Mouse (Mus musculus) lung, adult 2 months (tissue): Measurements from ENCODE around the gene Mkrn3.

ENCODE experiments used
- CTCF ChIP-seq: fragments of 200-500 bp; IDR thresholded peaks from 2 replicates; pipeline ENCODE4 v1.5.1; 2011; ENCODE audit warnings: mild to moderate bottlenecking, low read length, control low read depth; ENCODE audit not compliant: insufficient read depth
- POLR2A ChIP-seq: fragments of 200-500 bp; IDR thresholded peaks from 2 replicates; pipeline ENCODE4 v1.6.1; 2011; ENCODE audit warnings: low read depth, mild to moderate bottlenecking, control low read depth, low read length, borderline replicate concordance; ENCODE audit errors: extremely low read depth

DNA sequence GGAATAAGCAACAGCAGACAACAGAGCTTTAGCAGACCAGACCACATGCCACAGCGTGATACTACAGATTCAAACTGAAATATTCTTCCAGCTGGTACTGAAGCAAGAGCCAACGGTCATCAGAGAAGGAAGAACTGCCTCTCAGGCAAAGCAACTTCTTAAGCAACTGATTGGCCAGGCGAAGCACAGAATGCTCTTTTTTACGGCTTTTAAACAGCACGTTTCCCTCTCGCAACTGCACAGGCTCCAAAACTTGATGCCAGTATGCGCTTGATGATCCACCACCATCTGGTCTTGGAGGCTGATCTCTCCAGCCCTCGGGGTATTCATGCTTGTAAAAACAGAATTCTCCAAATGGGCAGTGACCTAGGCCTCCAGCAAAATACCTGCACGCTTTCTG is 1.6 kb downstream of the Mkrn3 start:
- no peak for TF ChIP-seq CTCF
- TF ChIP-seq POLR2A = no peak
